Mouse (Mus musculus): ENCODE results near the gene Phb.

DNA sequence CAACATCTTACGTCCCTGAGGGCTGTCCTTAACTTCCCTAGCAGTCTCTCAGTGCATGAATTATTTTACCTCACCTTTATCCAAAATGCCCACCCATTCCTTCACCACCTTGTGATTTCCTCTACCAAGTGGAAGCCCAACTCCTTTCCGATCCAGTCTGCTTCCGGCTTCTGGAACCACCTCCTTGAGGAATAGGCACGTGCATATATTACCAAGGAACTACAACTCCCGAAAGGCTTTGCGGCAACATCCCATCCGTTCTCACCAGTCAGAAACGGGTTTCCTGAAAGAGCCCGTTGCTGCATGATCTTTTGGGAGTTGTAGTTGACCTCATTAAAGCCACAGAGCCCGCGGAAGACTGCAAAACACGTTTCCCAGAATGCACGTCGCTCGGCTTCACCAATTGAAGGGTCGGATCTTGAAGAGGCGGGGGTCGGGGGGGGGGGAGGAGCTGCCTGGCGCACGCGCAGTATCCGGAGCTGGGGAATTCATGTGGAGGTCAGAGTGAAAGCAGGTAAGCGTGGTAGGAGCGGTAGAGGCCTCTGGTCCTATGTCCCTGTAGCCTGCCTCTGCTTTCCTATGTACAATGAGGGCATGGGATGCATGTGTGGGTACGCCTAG lies at the start of gene Phb:
- TF ChIP-seq CTCF (IDR thresholded peaks at IDR 0.05; ENCODE audit: low read depth, low read length) (no peak), POLR2A (IDR thresholded peaks at IDR 0.05; ENCODE audit: extremely low read depth, insufficient read depth, low read length) (peak; percentile 68; the same call in 1 of the 2 replicates)

Measured in liver, adult 2 months (tissue).